Mouse (Mus musculus) C2C12 (cell line): Measurements from ENCODE around the gene Gucy1a1.

Experiments
- CEBPB ChIP-seq: IDR thresholded peaks from one replicate; pipeline ENCODE4 v1.6.1; 2011; ENCODE audit warnings: low read depth, mild to moderate bottlenecking, control low read depth, moderate library complexity
- CTCF ChIP-seq: IDR thresholded peaks from one replicate; pipeline ENCODE4 v1.5.1; 2011; ENCODE audit not compliant: control insufficient read depth, insufficient read depth, insufficient read length
- FOSL1 ChIP-seq: IDR thresholded peaks from one replicate; pipeline ENCODE4 v1.8.0; 2011; ENCODE audit warnings: mild to moderate bottlenecking, low read length; ENCODE audit not compliant: poor library complexity, insufficient read depth, severe bottlenecking
- MAX ChIP-seq: IDR thresholded peaks from one replicate; pipeline ENCODE4 v1.6.1; 2011; ENCODE audit warnings: mild to moderate bottlenecking, control low read depth
- MYOD1 ChIP-seq: IDR thresholded peaks from one replicate; pipeline ENCODE4 v1.6.1; 2011; ENCODE audit warnings: low read depth; ENCODE audit not compliant: control insufficient read depth, insufficient read length
- MYOG ChIP-seq: IDR thresholded peaks from one replicate; pipeline ENCODE4 v1.6.1; 2011; ENCODE audit not compliant: control insufficient read depth, insufficient read length; ENCODE audit errors: extremely low read depth
- USF1 ChIP-seq: IDR thresholded peaks from one replicate; pipeline ENCODE4 v1.6.1; 2011; ENCODE audit warnings: low read depth, mild to moderate bottlenecking, control low read depth, moderate library complexity

DNA sequence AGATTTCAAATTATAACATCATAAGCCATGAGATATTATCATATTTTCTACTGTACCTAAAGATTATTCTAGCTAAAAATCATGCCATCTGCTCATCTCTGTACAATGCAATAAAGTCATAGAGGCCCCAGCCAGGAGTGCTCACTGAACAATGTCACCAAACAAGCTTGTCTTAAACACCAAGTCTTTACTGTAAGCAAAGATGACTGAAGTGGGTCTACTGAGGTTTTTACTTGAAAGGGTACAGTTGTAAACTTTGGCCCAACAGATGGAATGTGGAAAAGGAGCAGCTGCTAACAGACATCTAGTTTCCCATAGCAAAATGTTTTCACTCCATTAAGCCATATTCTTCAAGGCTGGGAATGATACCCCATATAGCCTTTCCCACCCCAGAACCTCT is 35.9 kb upstream of the Gucy1a1 start:
- TF ChIP-seq USF1 (no peak), CEBPB (no peak), CTCF (no peak), MAX (no peak), MYOD1 (no peak), FOSL1 (no peak), MYOG (no peak)
